Mouse (Mus musculus): ENCODE measurements around the gene Plxnb1. TPM values are rescaled to one million over a fixed set of nuclear protein-coding genes. Genes with fewer than 3 reads are reported as not detected.
"Not testable (repeated sequence)": the region's sequence is repeated elsewhere in the genome, so short reads cannot be mapped to it uniquely, and the experiment has no call there.

The Plxnb1 gene
- polyA plus RNA-seq, 1 experiment from 2014 or later = 19.8 TPM

DNA sequence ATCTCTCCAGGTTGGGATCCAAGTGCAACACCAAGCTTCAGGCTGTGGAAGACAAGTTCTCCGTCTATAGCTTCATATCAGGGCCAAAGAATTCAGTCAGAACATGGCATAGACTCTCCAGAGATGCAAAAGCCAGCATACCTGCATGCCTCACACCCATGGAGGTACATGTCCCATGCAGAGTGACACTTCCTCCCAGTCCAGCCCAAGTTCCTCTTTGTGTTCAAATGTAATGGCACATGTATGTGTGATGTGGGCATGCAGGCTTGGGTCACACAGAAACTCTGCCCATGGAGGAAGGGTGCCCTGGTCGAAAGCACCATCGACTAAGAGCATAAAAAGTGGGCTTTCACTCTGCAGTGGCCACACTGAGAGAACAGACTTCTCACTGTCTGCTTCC lies 29.0 kb downstream of the Plxnb1 start:
- 0 out of 2 replicates have a peak, but pooled peaks cover 6% of the 10 kb centered on the region for H3K36me3 ChIP-seq (ENCODE audit: insufficient read depth, low read length)
- 84% methylated on average over 3 of the region's 3 CpGs for WGBS
- no peaks in the 10 kb centered on the region for H3K27me3 ChIP-seq (ENCODE audit: insufficient read depth, low read length)
- H3K9ac ChIP-seq (replicated peaks; ENCODE audit: low read length) = no peak overlapping the region
- H3K4me2 ChIP-seq (replicated peaks; ENCODE audit: low read depth, low read length) = no peak overlapping the region
- ATAC-seq (ENCODE audit: low FRiP score, low TSS enrichment) = no peak
- no peak overlapping the region for H3K27ac ChIP-seq (ENCODE audit: low read length)
- no peaks in the 10 kb centered on the region for H3K9me3 ChIP-seq (ENCODE audit: low read length)
- H3K4me3 ChIP-seq (ENCODE audit: low read length) = no peak overlapping the region
- H3K4me1 ChIP-seq (ENCODE audit: insufficient read depth, low read length) = no peaks in the 10 kb centered on the region

DNA sequence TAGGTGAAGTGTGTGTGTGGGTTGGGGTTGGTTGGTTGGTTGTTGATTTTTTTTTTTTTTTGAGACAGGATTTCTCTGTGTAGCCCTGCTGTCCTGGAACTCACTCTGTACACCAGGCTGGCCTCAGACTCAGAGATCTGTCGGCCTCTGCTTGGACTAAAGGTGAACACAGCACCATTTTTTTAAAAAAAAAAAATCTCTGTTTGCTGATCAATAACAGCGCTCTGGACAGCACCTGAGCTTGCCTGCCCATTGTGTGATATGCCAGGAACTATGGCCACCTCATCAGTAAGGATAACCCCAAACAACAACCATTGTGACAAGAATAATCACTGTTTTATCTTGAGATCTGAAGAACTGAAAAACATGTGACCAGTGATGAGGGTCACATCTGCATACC lies 29.9 kb downstream of the Plxnb1 start:
- Histone ChIP-seq H3K27ac (ENCODE audit: low read length) (no peak overlapping the region), H3K4me1 (ENCODE audit: insufficient read depth, low read length) (no peaks in the 10 kb centered on the region), H3K4me3 (ENCODE audit: low read length) (no peak overlapping the region), H3K36me3 (ENCODE audit: insufficient read depth, low read length) (no peaks in the 10 kb centered on the region), H3K27me3 (ENCODE audit: insufficient read depth, low read length) (no peaks in the 10 kb centered on the region), H3K9me3 (ENCODE audit: low read length) (no peaks in the 10 kb centered on the region), H3K9ac (replicated peaks; ENCODE audit: low read length) (no peak overlapping the region), H3K4me2 (replicated peaks; ENCODE audit: low read depth, low read length) (no peak overlapping the region)
- WGBS = 82% methylated on average over 2 of the region's 2 CpGs
- no peak for ATAC-seq (ENCODE audit: low FRiP score, low TSS enrichment)

DNA sequence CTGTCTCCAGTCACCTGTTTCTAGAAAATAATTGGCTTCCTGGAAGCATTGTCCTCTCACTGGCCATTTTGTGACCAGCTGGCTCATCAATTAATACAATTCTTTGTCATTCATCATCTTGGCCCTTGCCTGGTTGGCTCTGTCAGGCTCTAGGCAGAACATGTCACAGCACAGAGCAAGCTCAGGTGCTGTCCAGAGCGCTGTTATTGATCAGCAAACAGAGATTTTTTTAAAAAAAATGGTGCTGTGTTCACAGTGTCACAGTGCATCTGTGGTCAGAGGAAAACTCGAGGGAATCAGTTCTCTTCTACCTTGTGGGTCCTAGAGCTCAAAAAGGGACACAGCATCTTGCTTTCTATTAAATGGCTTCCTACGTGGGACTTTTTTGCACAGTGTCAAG lies 30.3 kb downstream of the Plxnb1 start:
- ATAC-seq (ENCODE audit: low FRiP score, low TSS enrichment) = no peak
- Histone ChIP-seq H3K4me1 (ENCODE audit: insufficient read depth, low read length) (no peaks in the 10 kb centered on the region), H3K9ac (replicated peaks; ENCODE audit: low read length) (no peak overlapping the region), H3K27me3 (ENCODE audit: insufficient read depth, low read length) (no peaks in the 10 kb centered on the region), H3K4me3 (ENCODE audit: low read length) (no peak overlapping the region), H3K36me3 (ENCODE audit: insufficient read depth, low read length) (no peaks in the 10 kb centered on the region), H3K27ac (ENCODE audit: low read length) (no peak overlapping the region), H3K4me2 (replicated peaks; ENCODE audit: low read depth, low read length) (no peak overlapping the region), H3K9me3 (ENCODE audit: low read length) (no peaks in the 10 kb centered on the region)
- 76% methylated on average over 3 of the region's 3 CpGs for WGBS

DNA sequence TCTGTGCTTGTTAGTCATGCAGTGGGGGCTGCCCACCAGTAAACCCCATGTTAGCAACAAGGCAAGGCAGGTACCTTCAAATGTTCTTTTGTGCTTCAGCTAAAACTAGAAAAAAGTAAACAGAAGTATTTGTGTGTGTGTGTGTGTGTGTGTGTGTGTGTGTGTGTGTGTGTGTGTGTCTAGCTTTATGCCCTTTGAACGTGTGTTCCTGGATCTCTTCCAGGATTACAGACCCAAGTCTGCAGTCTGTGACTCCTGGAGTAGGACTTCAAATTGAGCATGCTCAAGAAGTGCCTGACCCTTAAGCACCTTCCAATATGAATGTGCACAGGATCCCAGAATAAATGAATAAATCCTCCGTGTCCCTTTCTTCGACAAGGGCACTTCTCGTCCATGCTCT lies 31.9 kb downstream of the Plxnb1 start:
- Histone ChIP-seq H3K9me3 (ENCODE audit: low read length) (no peaks in the 10 kb centered on the region; the same call in 1 of the 2 replicates), H3K36me3 (ENCODE audit: insufficient read depth, low read length) (no peaks in the 10 kb centered on the region), H3K27me3 (ENCODE audit: insufficient read depth, low read length) (no peaks in the 10 kb centered on the region), H3K4me1 (ENCODE audit: insufficient read depth, low read length) (no peaks in the 10 kb centered on the region), H3K27ac (ENCODE audit: low read length) (no peak overlapping the region), H3K4me2 (replicated peaks; ENCODE audit: low read depth, low read length) (no peak overlapping the region), H3K4me3 (ENCODE audit: low read length) (no peak overlapping the region), H3K9ac (replicated peaks; ENCODE audit: low read length) (no peak overlapping the region)
- no peak for ATAC-seq (ENCODE audit: low FRiP score, low TSS enrichment)
- 83% methylated on average over 4 of the region's 4 CpGs for WGBS

DNA sequence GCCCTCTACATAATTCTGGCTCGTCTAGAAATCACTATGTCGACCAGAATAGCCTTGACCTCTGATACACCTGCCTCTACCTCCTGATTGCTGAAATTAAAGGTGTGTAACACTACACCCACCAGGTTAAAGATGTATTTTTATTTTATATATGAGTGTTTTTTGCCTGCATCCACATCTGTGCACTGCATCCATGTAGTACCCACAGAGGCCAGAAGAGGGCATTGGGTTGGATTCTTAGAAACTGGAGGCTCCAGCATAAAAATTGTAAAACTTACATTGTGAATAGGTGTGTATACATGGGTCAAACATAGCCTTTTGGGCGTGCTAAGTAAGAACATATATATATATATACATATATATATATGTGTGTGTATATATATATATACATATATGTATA lies 33.0 kb downstream of the Plxnb1 start:
- H3K9me3 ChIP-seq (ENCODE audit: low read length) = no peaks in the 10 kb centered on the region; the same call in 1 of the 2 replicates
- H3K36me3 ChIP-seq (ENCODE audit: insufficient read depth, low read length) = no peaks in the 10 kb centered on the region
- H3K27ac ChIP-seq (ENCODE audit: low read length) = no peak overlapping the region
- H3K27me3 ChIP-seq (ENCODE audit: insufficient read depth, low read length) = no peaks in the 10 kb centered on the region
- H3K4me3 ChIP-seq (ENCODE audit: low read length) = no peak overlapping the region
- no peak overlapping the region for H3K4me2 ChIP-seq (replicated peaks; ENCODE audit: low read depth, low read length)
- no peaks in the 10 kb centered on the region for H3K4me1 ChIP-seq (ENCODE audit: insufficient read depth, low read length)
- 53% methylated on average over 3 of the region's 3 CpGs for WGBS
- no peak for ATAC-seq (ENCODE audit: low FRiP score, low TSS enrichment)
- H3K9ac ChIP-seq (replicated peaks; ENCODE audit: low read length) = no peak overlapping the region

DNA sequence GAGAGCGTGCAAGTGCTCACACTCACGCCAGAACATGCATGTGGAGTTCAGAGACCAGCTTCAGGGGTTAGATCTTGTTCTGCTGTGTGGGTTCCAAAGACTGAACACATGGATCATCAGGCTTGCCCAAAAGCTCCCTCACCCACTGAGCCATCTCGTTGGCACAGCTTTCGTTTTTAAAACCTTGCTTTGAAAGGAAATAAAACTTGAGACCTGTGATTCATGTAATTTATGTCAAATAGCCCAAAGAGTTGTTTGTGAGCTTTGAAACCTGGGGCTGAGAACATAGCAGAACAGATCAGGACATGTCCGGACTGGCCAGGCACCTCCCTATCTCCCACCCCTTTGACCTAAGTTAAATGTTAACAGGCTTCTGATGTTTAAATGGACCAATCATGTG lies 34.9 kb downstream of the Plxnb1 start:
- Histone ChIP-seq H3K27ac (ENCODE audit: low read length) (no peak overlapping the region), H3K4me3 (ENCODE audit: low read length) (no peak overlapping the region), H3K4me2 (replicated peaks; ENCODE audit: low read depth, low read length) (no peak overlapping the region), H3K36me3 (ENCODE audit: insufficient read depth, low read length) (no peaks in the 10 kb centered on the region), H3K9ac (replicated peaks; ENCODE audit: low read length) (no peak overlapping the region), H3K27me3 (ENCODE audit: insufficient read depth, low read length) (no peaks in the 10 kb centered on the region), H3K4me1 (ENCODE audit: insufficient read depth, low read length) (no peaks in the 10 kb centered on the region), H3K9me3 (ENCODE audit: low read length) (no peaks in the 10 kb centered on the region; the same call in 1 of the 2 replicates)
- no peak for ATAC-seq (ENCODE audit: low FRiP score, low TSS enrichment)
- WGBS = 61% methylated on average over 5 of the region's 5 CpGs

DNA sequence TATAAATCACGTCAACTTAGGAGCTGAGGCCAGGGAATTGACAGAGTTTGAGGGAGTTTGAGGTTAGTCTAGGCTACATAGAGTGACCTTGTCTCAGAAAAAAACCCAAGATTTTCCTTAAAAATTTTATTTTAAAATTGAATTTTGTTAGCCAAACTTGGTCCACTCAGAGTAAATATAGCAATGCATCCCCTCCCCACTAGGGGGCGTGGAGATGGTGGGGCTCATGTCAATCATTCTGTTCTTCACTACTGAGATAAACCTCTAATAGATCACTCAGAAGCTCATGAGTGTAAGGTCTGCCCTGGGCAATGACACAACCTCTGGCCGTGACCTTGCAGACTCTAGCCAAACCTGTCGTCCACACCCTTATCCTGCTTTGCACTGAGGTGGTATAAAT lies 45.2 kb downstream of the Plxnb1 start:
- not testable (repeated sequence) for H3K4me1 ChIP-seq (ENCODE audit: insufficient read depth, low read length); H3K36me3 ChIP-seq (ENCODE audit: insufficient read depth, low read length); H3K9me3 ChIP-seq (ENCODE audit: low read length); H3K4me2 ChIP-seq (replicated peaks; ENCODE audit: low read depth, low read length); H3K27me3 ChIP-seq (ENCODE audit: insufficient read depth, low read length); H3K4me3 ChIP-seq (ENCODE audit: low read length); H3K9ac ChIP-seq (replicated peaks; ENCODE audit: low read length); ATAC-seq (ENCODE audit: low FRiP score, low TSS enrichment); H3K27ac ChIP-seq (ENCODE audit: low read length)
- WGBS = 56% methylated on average over 4 of the region's 4 CpGs

DNA sequence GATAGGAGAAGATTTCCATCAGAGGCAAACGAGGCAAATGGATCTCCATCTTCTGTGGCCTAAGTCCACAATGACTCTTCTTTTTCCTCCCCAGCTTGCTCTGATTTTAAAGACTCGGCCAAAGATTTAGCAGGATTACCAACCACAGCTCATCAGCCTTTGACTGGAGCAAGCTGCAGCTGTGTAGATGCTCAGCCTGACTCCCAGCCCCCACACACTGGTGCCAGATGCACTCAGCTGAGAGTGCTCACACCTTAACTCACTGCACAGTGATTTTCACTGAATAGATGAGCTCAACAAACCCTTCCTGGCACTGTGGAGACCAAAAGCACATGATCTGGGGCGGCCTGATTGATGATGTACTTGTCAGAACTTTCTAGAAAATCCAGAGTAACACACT lies 66.8 kb downstream of the Plxnb1 start, which contains the start of gene Fbxw21:
Gene Fbxw21 (minus strand): TSS at position 101 of the 400 bp plus-strand sequence.
- no peak within 1 kb of the TSS for H3K4me2 ChIP-seq (replicated peaks; ENCODE audit: low read depth, low read length)
- no peaks in the 10 kb centered on the region for H3K27me3 ChIP-seq (ENCODE audit: insufficient read depth, low read length)
- no peaks in the 10 kb centered on the region for H3K4me1 ChIP-seq (ENCODE audit: insufficient read depth, low read length)
- no peak within 1 kb of the TSS for H3K4me3 ChIP-seq (ENCODE audit: low read length)
- H3K27ac ChIP-seq (ENCODE audit: low read length) = no peak within 1 kb of the TSS
- ATAC-seq (ENCODE audit: low FRiP score, low TSS enrichment) = no peak
- no peak within 1 kb of the TSS for H3K9ac ChIP-seq (replicated peaks; ENCODE audit: low read length)
- no peaks in the 10 kb centered on the region for H3K9me3 ChIP-seq (ENCODE audit: low read length)
- 79% methylated on average over 3 of the region's 3 CpGs for WGBS
- no peaks in the 10 kb centered on the region for H3K36me3 ChIP-seq (ENCODE audit: insufficient read depth, low read length)

DNA sequence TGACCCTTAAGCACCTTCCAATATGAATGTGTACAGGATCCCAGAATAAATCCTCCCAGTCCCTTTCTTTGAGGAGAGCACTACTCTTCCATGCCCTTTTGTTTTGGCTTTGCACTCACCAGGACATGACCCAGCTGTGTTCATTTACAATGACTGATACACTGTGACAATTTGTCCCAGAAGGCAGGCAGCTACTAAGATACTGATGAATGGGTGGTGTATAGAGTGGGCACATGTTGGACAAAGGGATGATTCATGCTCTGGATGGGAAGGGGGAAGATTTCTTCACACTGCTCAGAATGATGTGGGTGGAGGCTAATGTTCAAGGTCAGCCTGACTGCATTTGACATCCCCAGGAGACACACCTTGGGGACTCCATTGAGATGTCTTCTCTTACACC lies 72.1 kb downstream of the Plxnb1 start:
- Histone ChIP-seq H3K9ac (replicated peaks; ENCODE audit: low read length) (no peak overlapping the region), H3K9me3 (ENCODE audit: low read length) (0 out of 2 replicates have a peak, but pooled peaks cover 3% of the 10 kb centered on the region), H3K4me1 (ENCODE audit: insufficient read depth, low read length) (no peaks in the 10 kb centered on the region), H3K27me3 (ENCODE audit: insufficient read depth, low read length) (no peaks in the 10 kb centered on the region), H3K36me3 (ENCODE audit: insufficient read depth, low read length) (no peaks in the 10 kb centered on the region), H3K27ac (ENCODE audit: low read length) (no peak overlapping the region), H3K4me2 (replicated peaks; ENCODE audit: low read depth, low read length) (no peak overlapping the region), H3K4me3 (ENCODE audit: low read length) (no peak overlapping the region)
- no peak for ATAC-seq (ENCODE audit: low FRiP score, low TSS enrichment)

Measured in kidney, embryonic 16.5 days (tissue).